Mouse (Mus musculus) midbrain, embryonic 10.5 days (tissue): ENCODE data around the gene Serpinb6b. TPM values are rescaled to one million over a fixed set of nuclear protein-coding genes. Genes with fewer than 3 reads are reported as not detected.

ENCODE experiments used
- DNase-seq: peaks from one replicate; pipeline ENCODE4 v3.0.0-alpha.2; 2017; ENCODE audit warnings: low spot score
- H3K27ac ChIP-seq: fragments of 300-500 bp; sonication (generic); replicated peaks from 2 replicates; pipeline ENCODE4 v1.5.1; 2016; ENCODE audit warnings: mild to moderate bottlenecking
- H3K27me3 ChIP-seq: fragments of 300-500 bp; sonication (generic); 2 replicates; pipeline ENCODE4 v1.6.1; 2016; ENCODE audit warnings: low read depth, mild to moderate bottlenecking; ENCODE audit not compliant: poor library complexity, severe bottlenecking
- H3K36me3 ChIP-seq: fragments of 300-500 bp; sonication (generic); 2 replicates; pipeline ENCODE4 v1.6.1; 2016; ENCODE audit warnings: mild to moderate bottlenecking, moderate library complexity
- H3K4me1 ChIP-seq: fragments of 300-500 bp; sonication (generic); 2 replicates; pipeline ENCODE4 v1.6.1; 2016
- H3K4me3 ChIP-seq: fragments of 300-500 bp; sonication (generic); 2 replicates; pipeline ENCODE4 v1.5.1; 2016; ENCODE audit warnings: mild to moderate bottlenecking, moderate library complexity
- H3K9me3 ChIP-seq: fragments of 300-500 bp; sonication (generic); replicated peaks from 2 replicates; pipeline ENCODE4 v1.6.1; 2016; ENCODE audit warnings: mild to moderate bottlenecking
- WGBS: fragments of 180-500 bp; shearing (Covaris S2); methylation state at CpG from one replicate; pipeline ENCODE4 v1.1.7; 2016; 5-methylcytosine and 5-hydroxymethylcytosine counted together
- polyA plus RNA-seq: library from polyadenylated mRNA; unstranded; fragments of >200 nt; fragmentation: Nextera tagmentation; extraction: Ambion mirVana; gene quantifications from 2 replicates; pipeline ENCODE4 v1.2.1, GENCODE M21; 2016

Serpinb6b gene
- polyA plus RNA-seq, 1 experiment from 2014 or later: 0.63 TPM

DNA sequence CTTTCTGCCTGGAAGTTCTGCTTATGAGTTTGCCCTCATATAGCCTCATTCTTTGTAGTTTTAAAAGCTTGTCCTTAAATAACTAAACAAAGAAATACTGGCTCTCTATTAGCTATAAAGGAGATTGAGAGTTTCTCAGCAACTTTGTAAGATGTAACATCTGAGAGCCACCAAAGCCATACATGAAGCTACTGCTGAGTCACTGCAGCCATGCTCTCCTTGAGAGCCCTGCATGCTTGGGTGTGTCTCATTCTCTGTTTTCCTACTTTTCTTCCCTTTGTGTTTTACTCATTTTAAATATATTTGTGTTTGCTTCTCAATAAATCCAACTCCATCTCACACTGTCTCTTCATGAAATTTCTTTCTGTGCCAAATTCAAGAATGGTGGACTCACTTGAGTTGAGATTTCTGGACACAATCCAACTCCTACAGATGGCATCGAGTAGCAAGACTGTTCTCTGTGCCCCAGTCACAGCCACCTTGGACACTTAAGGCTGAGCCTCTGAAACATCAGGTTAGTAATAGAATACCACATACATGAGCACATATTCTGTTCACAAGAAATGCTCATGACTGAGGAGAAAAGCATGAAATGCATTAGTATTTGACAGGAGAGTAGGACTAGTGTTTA lies 61.5 kb downstream of the Serpinb6b start:
- Histone ChIP-seq H3K9me3 (no peaks in the 10 kb centered on the region), H3K4me1 (no peaks in the 10 kb centered on the region), H3K27me3 (no peaks in the 10 kb centered on the region), H3K27ac (no peak overlapping the region), H3K4me3 (no peak overlapping the region), H3K36me3 (no peaks in the 10 kb centered on the region)
- WGBS: 93% methylated on average over 1 of the region's 1 CpGs
- DNase-seq: no peak

DNA sequence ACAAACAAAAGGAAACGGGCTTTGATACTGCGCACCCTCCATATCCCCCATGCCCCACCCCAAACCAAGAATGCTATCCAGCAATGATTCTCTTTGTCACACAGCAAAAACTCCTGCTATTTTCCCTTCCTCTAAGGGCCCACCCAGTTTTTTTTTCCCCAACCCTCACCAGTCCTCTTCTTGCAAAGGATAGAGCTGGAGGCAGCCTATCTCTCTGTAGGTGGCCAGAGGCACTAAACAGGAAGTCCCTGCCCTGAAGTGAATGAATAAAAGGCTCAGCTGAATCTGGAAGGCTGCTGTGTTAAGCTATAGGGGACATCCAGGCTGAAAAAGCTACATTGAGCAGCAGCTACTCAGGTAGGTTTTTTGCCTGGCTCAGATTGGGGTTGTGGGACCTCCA lies 62.2 kb downstream of the Serpinb6b start, which contains the start of gene Serpinb9b:
Gene Serpinb9b, plus strand, starts transcription at position 173 of the 400 bp plus-strand sequence.
- no peaks in the 10 kb centered on the region for H3K27me3 ChIP-seq
- WGBS: 80% methylated on average over 2 of the region's 2 CpGs
- no peak within 1 kb of the TSS for H3K4me3 ChIP-seq
- no peak for DNase-seq
- H3K36me3 ChIP-seq: no peaks in the 10 kb centered on the region
- no peak within 1 kb of the TSS for H3K27ac ChIP-seq
- H3K9me3 ChIP-seq: no peaks in the 10 kb centered on the region
- no peaks in the 10 kb centered on the region for H3K4me1 ChIP-seq

DNA sequence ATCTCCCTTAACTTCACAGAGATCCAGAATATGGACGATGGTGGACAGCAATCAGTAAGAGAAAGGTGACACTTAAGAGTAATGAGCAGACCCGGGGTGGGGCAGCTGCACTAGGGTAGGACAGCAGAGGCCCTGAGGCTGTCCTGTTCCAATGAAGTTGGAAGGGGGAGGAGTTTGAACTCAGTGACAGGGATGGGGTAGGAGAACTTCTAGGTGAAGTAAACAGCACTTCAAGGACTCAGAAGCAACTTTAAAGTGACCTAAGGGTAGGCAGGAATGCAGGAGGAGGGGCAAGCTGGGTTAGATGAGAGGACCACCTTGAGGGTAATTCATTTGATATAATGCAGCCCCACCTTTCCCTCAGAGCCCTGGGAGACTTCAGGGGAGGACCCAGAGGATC lies 63.1 kb downstream of the Serpinb6b start:
- H3K27ac ChIP-seq: no peak overlapping the region
- no peak overlapping the region for H3K4me3 ChIP-seq
- no peaks in the 10 kb centered on the region for H3K9me3 ChIP-seq
- H3K27me3 ChIP-seq: no peaks in the 10 kb centered on the region
- DNase-seq: no peak
- WGBS: 66% methylated on average over 2 of the region's 2 CpGs
- H3K4me1 ChIP-seq: no peaks in the 10 kb centered on the region
- H3K36me3 ChIP-seq: no peaks in the 10 kb centered on the region

DNA sequence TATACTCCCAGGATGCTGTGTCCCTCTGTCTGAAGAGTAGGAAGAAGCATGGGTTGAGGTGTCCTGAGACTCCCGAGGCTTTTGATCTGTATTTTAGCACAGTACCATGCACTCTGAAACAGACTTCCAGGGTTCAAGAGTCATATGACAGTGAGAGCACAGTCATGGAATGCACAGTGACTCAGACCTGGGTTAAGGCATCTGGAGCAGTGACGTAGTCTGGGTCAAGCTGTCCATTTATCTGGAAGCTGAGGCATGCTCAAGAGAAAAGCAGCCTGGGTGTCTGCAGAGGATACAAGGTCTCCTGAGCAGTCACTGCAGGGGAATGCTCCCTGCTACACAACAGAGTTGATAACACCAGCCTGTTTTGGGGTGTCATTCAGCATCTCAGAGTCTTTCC lies 63.5 kb downstream of the Serpinb6b start:
- H3K9me3 ChIP-seq: no peaks in the 10 kb centered on the region

More for the DNA sequence above, 63.5 kb downstream of the Serpinb6b start:
- no peak for DNase-seq
- Histone ChIP-seq H3K36me3 (no peaks in the 10 kb centered on the region), H3K27me3 (no peaks in the 10 kb centered on the region), H3K4me3 (no peak overlapping the region), H3K27ac (no peak overlapping the region), H3K4me1 (no peaks in the 10 kb centered on the region)
- WGBS: 82% methylated on average over 2 of the region's 2 CpGs

Other genes with a start within 250 kb of the Serpinb6b start
- not detected in 2 replicates for gene Mylk4, start 181.3 kb upstream of the Serpinb6b start, polyA plus RNA-seq
- 17.0 and 19.5 TPM in 2 replicates for gene Wrnip1, start 163.2 kb upstream of the Serpinb6b start, polyA plus RNA-seq
- not detected in 2 replicates for gene D930007J09Rik, start 162.4 kb upstream of the Serpinb6b start, polyA plus RNA-seq
- 1.1 and 1.9 TPM in 2 replicates for gene Serpinb1a, start 114.0 kb upstream of the Serpinb6b start, polyA plus RNA-seq
- not detected in 2 replicates for gene Serpinb1c, start 67.0 kb upstream of the Serpinb6b start, polyA plus RNA-seq
- 0.80 and 0.98 TPM in 2 replicates for gene Serpinb9, start 38.0 kb downstream of the Serpinb6b start, polyA plus RNA-seq
- not detected in 2 replicates for gene Serpinb9b, start 62.2 kb downstream of the Serpinb6b start, polyA plus RNA-seq
- 0.25 and 0.39 TPM in 2 replicates for gene Serpinb1b, start 113.4 kb downstream of the Serpinb6b start, polyA plus RNA-seq
- gene Serpinb9c, start 194.5 kb downstream of the Serpinb6b start, polyA plus RNA-seq: not detected in 2 replicates
- gene Serpinb9d, start 227.8 kb downstream of the Serpinb6b start, polyA plus RNA-seq: not detected in 2 replicates